Mouse (Mus musculus): ENCODE measurements around the gene Inip. TPM values are rescaled to one million over a fixed set of nuclear protein-coding genes. Genes with fewer than 3 reads are reported as not detected.

Inip gene
- total and polyA plus RNA-seq, 2 experiments from 2014 or later, result 20.3 to 40.5 TPM

GRCm38 (mm10) chr4:59727187-59727877 is 74.1 kb downstream of the Inip start:
- 51% methylated on average over 5 of the region's 5 CpGs for WGBS
- ATAC-seq (no peak), DNase-seq (ENCODE audit: low spot score) (no peak)
- Histone ChIP-seq H3K36me3 (ENCODE audit: insufficient read depth, low read length) (no peaks in the 10 kb centered on the region), H3K9me3 (ENCODE audit: low read length) (no peaks in the 10 kb centered on the region), H3K27ac (no peak overlapping the region), H3K4me2 (ENCODE audit: low read depth, low read length) (no peak overlapping the region), H3K4me3 (ENCODE audit: low read length) (no peak overlapping the region), H3K27me3 (ENCODE audit: insufficient read depth, low read length) (no peaks in the 10 kb centered on the region), H3K9ac (replicated peaks; ENCODE audit: low read length) (no peak overlapping the region), H3K4me1 (ENCODE audit: insufficient read depth, low read length) (no peaks in the 10 kb centered on the region)
- TF ChIP-seq CTCF (IDR thresholded peaks at IDR 0.05; ENCODE audit: low read depth), result no peak

DNA sequence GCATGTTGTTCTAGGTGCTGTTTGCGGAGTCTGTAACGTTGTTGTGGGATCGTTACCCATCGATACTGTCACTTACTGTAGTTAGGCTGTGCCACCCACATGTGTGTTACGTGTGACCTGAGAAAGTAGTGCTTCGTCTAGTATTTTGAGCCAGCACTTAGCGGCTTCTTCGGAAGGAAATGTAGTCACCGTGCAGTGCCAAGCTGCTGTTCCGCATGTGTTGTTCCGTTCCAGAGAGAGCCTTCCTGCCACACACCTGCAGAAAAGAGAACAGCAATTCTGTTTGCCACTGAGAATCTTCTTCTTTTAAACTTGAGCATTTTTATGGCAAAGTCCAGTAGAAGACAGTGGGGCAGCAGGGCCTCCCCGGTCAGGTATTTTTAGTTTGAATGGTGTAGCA is 74.9 kb downstream of the Inip start:
- no peak for ATAC-seq

GRCm38 (mm10) chr4:59725579-59725978 is 75.8 kb downstream of the Inip start:
- no peak for DNase-seq (ENCODE audit: low spot score)
- Histone ChIP-seq H3K9ac (replicated peaks; ENCODE audit: low read length) (no peak overlapping the region), H3K4me1 (ENCODE audit: insufficient read depth, low read length) (no peaks in the 10 kb centered on the region), H3K36me3 (ENCODE audit: insufficient read depth, low read length) (no peaks in the 10 kb centered on the region), H3K4me3 (ENCODE audit: low read length) (no peak overlapping the region), H3K9me3 (ENCODE audit: low read length) (no peaks in the 10 kb centered on the region), H3K27me3 (ENCODE audit: insufficient read depth, low read length) (no peaks in the 10 kb centered on the region), H3K27ac (no peak overlapping the region), H3K4me2 (ENCODE audit: low read depth, low read length) (no peak overlapping the region)
- ATAC-seq, result no peak
- no peak for TF ChIP-seq CTCF (IDR thresholded peaks at IDR 0.05; ENCODE audit: low read depth)
- 88% methylated on average over 4 of the region's 4 CpGs for WGBS

More for the DNA sequence above, 74.9 kb downstream of the Inip start:
- 85% methylated on average over 12 of the region's 12 CpGs for WGBS
- DNase-seq (ENCODE audit: low spot score), result no peak
- no peaks in the 10 kb centered on the region for H3K4me1 ChIP-seq (ENCODE audit: insufficient read depth, low read length)
- no peaks in the 10 kb centered on the region for H3K36me3 ChIP-seq (ENCODE audit: insufficient read depth, low read length)
- H3K27me3 ChIP-seq (ENCODE audit: insufficient read depth, low read length), result no peaks in the 10 kb centered on the region
- H3K9me3 ChIP-seq (ENCODE audit: low read length), result no peaks in the 10 kb centered on the region
- TF ChIP-seq CTCF (IDR thresholded peaks at IDR 0.05; ENCODE audit: low read depth), result no peak
- no peak overlapping the region for H3K27ac ChIP-seq
- H3K4me2 ChIP-seq (ENCODE audit: low read depth, low read length), result no peak overlapping the region
- H3K4me3 ChIP-seq (ENCODE audit: low read length), result no peak overlapping the region
- no peak overlapping the region for H3K9ac ChIP-seq (replicated peaks; ENCODE audit: low read length)

- no peak overlapping the region for H3K4me3 ChIP-seq (ENCODE audit: low read length)
- 85% methylated on average over 3 of the region's 3 CpGs for WGBS
- ATAC-seq (no peak), DNase-seq (ENCODE audit: low spot score) (no peak)
- H3K27ac ChIP-seq, result no peak overlapping the region
- no peaks in the 10 kb centered on the region; the same call in 1 of the 2 replicates for H3K4me1 ChIP-seq (ENCODE audit: insufficient read depth, low read length)
- H3K4me2 ChIP-seq (ENCODE audit: low read depth, low read length), result no peak overlapping the region
- H3K36me3 ChIP-seq (ENCODE audit: insufficient read depth, low read length), result no peaks in the 10 kb centered on the region
- H3K27me3 ChIP-seq (ENCODE audit: insufficient read depth, low read length), result no peaks in the 10 kb centered on the region
- H3K9ac ChIP-seq (replicated peaks; ENCODE audit: low read length), result no peak overlapping the region
- no peaks in the 10 kb centered on the region for H3K9me3 ChIP-seq (ENCODE audit: low read length)
- TF ChIP-seq CTCF (IDR thresholded peaks at IDR 0.05; ENCODE audit: low read depth), result no peak
Measured at GRCm38 (mm10) chr4:59721811-59722210, 79.6 kb downstream of the Inip start.

Other genes starting within 250 kb of the Inip start
- 23.6 and 27.9 TPM in 2 replicates for gene Hsdl2, start 220.0 kb downstream of the Inip start, total RNA-seq (2014; rRNA removed)
- 48.8 and 57.3 TPM in 2 replicates for gene Hsdl2, start 220.0 kb downstream of the Inip start, polyA plus RNA-seq (2015; fragmentation: Nextera tagmentation; extraction: Ambion mirVana)
- 29.2 and 41.9 TPM in 2 replicates for gene E130308A19Rik, start 175.4 kb downstream of the Inip start, total RNA-seq (2014; rRNA removed)
- gene E130308A19Rik, start 175.4 kb downstream of the Inip start, polyA plus RNA-seq (2015; fragmentation: Nextera tagmentation; extraction: Ambion mirVana), result 33.8 and 35.7 TPM in 2 replicates
- 31.2 and 34.1 TPM in 2 replicates for gene Snx30, start 4.3 kb upstream of the Inip start, total RNA-seq (2014; rRNA removed)
- 15.8 and 18.3 TPM in 2 replicates for gene Snx30, start 4.3 kb upstream of the Inip start, polyA plus RNA-seq (2015; fragmentation: Nextera tagmentation; extraction: Ambion mirVana)
- gene Slc46a2, start 113.5 kb upstream of the Inip start, total RNA-seq (2014; rRNA removed), result not detected in 2 replicates
- 0.05 TPM in 1 of 2 replicates, not detected in the other for gene Slc46a2, start 113.5 kb upstream of the Inip start, polyA plus RNA-seq (2015; fragmentation: Nextera tagmentation; extraction: Ambion mirVana)
- not detected in 2 replicates for gene Mup4, start 159.1 kb upstream of the Inip start, total RNA-seq (2014; rRNA removed)
- not detected in 2 replicates for gene Mup4, start 159.1 kb upstream of the Inip start, polyA plus RNA-seq (2015; fragmentation: Nextera tagmentation; extraction: Ambion mirVana)
- not detected in 2 replicates for gene Mup6, start 162.7 kb upstream of the Inip start, total RNA-seq (2014; rRNA removed)
- 0.19 and 0.20 TPM in 2 replicates for gene Mup6, start 162.7 kb upstream of the Inip start, polyA plus RNA-seq (2015; fragmentation: Nextera tagmentation; extraction: Ambion mirVana)

Measured in hindbrain, postnatal 0 days (tissue).